Mouse (Mus musculus): ENCODE data around the gene Tshr.

The Tshr gene

DNA sequence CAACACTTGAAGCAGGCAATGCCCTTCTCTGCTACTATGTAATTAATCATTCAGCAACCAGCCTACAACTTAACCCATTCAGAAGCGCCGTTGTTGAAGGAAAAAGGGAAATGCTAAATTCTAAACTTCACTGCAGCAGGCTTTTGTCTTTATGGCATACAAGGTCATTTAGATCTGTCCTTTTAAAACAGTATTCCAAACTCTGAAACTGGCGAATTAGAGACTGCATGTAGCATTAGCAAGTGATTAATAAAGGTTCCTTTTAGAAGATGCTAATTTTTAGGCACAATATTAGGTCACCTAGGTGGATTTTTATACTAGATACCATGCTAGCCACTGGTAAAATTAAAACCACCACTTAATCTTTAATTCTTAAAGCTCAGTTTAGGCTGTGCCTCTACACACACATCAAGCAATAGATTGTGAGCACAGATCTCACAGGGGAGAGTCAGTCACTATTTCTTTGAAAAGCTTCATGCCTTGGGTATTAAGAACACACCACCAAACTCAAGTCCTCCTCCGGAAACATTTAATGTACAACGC is 203.2 kb downstream of the Tshr start:
- no peak for DNase-seq (ENCODE audit: low read depth)

DNA sequence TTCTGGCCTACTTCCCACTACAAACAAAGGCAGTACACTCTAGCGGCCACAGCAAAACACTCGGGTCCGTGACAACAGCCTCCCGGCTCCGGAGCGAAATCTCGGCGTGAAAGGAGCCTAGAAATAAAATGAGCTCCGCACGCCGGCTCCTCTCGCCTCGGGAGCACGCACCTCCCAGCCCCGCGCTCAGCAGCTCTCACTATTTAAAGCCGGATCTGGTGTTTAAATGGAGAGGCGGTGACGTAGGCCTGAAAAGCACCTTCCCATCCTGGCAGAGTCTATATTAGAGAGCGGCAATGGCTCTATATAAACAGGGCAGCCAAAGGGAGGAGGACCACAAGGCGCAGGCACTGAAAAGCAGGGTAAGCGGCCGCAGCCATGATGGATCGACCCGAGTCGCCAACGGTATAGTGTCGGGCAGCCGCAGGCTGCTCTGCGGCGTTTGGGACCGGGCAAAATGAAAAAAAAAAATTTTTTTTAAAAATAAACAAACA is 203.9 kb downstream of the Tshr start:
- DNase-seq (ENCODE audit: low read depth), result peak; percentile 96

DNA sequence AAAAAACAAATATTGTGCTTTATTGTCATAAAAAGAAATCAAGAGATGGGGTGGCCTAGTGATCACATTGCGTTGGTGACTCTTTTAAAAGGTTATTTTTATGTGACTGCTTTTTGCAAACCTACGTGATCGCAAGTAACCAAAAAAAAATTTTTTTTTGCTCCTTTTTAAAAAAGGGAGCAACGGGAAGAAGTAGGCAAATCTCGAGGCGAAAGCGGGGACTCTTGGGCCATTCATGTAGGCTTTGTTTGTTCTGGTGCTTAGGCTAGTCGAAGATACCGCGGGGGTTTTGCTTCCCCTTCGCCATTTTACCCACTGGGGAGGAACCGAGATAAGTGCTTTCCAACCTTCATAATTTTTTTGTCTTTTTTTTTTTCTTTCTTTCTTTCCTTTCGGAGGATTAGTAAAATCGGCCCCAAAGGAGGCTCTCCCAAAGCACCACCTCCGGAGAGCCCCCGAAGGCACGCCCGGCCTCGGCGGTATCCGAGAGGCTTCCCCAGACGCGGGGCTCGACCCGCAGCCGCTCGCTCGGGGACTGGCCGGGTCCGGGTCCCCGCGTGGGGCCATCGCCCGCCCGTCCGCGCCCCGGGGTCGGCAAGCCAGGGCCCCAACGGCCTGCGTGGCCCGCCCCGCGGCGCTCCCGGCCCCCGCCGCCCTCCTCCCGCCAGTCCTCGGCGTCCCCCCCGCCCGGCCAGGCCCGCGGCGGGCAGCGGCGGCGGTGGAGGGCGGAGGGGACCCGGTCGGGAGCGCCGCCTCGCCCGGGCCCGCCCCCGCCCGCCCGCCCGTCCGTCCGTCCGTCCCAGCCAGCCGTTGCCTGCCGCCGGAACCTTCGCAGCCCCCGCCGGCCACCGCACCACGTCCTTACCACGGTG is 204.5 kb downstream of the Tshr start:
- peak; percentile 77 for DNase-seq (ENCODE audit: low read depth)

DNA sequence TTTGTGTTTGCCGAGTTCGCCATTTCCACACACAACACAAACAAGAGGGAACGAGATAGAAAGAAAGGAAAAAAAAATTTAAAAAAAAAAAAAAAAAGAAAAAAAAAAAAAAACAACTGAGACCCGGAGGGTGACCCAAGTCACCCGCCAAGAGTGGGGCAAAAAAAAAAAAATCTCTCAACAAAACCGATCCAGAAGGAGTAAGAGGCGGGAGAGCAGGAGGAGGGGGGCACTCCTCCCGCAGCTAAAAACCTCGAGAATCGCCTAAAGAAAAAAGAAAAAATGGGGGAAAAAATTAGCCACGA is 205.1 kb downstream of the Tshr start:
- no peak for DNase-seq (ENCODE audit: low read depth)

DNA sequence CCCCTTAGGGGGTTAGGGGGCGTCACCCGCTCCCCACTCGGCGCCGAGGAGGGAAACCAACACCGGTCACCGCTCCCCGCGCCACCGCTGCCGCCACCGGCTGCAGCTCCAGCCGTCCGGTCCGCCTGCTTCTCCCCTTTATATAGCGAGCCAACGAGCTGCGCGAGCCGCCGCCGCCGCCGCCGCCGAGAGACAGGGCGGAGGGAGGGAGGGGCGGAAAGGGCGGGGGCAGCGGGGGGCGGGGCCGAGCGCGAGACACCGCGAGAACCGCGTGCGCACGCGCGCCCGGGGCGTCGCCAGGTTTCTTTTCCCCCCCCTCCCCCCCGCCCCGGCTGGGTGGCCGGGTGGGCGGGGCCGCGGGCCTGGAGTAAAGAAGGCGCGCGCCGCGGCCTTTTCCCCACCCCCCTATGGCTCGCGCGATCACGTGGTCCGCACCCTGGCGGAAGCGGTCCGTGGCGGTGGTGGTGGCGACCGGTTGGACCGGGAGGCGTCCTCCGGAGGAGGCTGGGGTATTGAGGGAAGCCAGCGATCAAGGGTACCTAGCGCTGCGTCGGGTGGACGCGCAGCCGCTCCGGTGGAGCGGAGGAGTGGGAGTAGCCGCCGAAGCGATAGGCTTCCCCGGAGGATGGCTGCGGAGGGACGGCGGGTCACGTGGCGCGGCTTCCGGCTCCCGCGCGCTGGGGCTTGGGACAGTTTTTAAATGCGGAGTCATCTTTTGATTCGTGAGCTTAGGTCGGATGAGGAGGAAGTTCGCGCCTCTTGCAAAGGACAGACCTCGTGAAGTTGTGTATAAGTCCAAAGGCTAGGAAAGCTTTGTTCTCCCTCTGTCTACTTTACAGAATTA is 205.7 kb downstream of the Tshr start, which contains the start of gene Gtf2a1:
TSS of gene Gtf2a1 (minus strand) at position 641 of the 844 bp plus-strand sequence.
- DNase-seq (ENCODE audit: low read depth), result peak; percentile 97

DNA sequence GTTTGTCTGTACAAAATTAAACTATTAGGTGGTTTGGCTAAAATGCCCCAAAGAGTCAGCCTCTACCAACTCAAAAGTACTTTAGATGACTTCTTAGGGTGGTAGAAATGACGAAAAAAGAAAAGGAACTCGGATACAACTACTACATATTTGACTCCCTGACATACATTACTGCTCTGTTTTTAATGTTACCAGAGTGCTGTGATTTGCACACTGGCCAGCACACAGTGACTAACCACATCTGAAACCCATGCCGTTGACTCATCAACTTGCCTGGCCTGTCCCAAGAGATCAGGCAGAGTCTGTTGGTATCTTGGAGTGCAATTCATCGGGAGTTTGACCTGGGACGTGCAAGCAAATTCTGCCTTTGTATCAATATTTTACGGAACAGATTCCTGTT is 206.4 kb downstream of the Tshr start:
- DNase-seq (ENCODE audit: low read depth), result no peak

DNA sequence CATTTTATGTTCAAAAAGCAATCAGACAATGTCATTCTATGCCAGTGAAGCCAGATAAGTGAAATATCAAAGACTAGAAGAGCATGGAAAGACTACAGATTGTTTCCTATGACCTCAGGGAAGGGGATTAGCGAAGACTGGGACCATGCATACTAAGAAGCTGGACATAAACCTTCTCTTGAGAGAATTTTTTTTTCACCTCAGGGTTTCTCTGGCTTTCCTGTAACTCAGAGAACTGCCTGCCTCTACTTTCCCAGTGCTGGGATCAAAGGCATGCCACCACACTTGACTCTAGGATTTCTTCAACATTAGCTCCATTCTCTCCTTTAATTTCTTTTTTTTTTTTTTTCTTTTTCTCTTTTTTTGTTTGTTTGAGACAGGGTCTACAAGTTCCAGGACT is 206.8 kb downstream of the Tshr start:
- DNase-seq (ENCODE audit: low read depth), result no peak

DNA sequence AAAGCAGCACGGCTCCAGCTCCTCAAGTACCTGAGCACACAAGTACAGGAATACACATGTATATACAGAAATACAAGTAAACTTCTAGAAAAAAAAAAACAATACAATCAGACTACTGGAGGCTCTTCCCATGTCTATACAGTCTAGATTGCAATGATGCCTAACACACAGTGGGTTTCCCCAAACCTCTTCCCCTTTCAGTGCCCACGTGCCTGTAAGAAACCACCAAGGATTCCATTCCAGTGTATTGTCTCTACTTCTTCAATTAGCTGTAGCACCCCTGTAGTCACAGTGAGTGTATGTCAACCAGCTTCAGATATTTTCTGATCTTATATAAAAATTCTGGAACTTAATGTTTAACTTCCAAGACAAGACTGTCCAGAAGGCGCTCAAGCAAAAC is 207.8 kb downstream of the Tshr start:
- no peak for DNase-seq (ENCODE audit: low read depth)

Measured in naive thymus-derived CD4-positive, alpha-beta T cell, adult 2 months (primary cell).